Mouse (Mus musculus) urinary bladder, adult 18-20 months (tissue): ENCODE measurements around the gene Kmt5b.

Source experiments
- DNase-seq, 2 experiments: peaks; one replicate each; pipeline ENCODE4 v3.0.0; 2022; ENCODE audit warnings: low spot score in 2 of 2, mixed read lengths in 2 of 2

The Kmt5b gene

DNA sequence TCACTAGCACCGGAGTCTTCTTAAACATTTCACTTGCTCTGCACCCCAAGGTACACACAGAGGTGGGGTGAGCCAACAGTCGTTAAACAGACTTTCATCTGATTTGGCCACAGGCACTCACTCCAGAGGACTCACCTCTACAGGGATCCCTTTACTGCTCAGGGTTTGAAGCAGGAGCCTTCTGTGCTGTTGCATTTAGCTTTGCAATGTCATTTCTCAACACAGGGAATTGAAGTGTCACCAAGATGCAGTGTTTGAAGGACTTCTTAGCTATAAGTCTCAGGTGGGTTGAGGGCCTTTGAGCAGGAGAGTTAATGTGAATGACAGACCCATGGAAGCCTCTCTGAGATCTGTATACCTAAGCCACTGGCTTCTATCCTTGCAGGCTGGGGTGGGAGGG is 76.4 kb downstream of the Kmt5b start:
- DNase-seq: no peak

DNA sequence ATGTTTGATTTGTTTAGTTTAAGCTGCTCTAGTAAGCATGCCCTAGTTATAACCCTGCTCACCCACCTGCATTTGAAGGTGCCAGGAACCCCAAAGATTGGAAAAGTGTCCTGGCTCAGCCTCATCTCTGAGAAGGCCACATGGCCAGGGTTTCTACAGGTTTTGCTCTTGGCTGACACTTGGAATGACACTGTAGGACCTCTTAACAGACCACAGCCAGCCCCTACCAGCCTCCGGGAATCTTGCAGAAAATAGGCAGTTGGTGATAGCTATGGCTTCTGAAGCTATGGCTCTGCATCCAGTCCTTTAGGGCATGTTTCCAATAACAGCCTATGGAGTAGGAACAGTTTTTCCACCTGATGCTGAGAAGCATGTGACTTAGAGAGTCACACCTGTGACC is 77.6 kb downstream of the Kmt5b start:
- DNase-seq: no peak

DNA sequence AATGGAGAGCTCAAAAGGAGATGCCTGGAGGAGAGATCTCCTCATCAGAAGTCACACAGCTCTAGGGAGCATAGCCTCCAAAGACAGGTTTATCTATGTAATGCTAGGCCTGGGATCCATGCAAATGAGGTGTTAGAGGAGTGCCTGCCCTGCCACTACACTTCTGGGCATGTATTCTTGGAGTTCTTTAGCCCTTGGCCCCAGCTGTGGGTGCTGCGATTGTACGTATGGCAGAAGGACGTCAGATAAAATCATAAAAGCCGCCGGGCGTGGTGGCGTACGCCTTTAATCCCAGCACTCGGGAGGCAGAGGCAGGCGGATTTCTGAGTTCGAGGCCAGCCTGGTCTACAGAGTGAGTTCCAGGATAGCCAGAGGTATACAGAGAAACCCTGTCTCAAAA is 78.1 kb downstream of the Kmt5b start:
- no peak for DNase-seq

DNA sequence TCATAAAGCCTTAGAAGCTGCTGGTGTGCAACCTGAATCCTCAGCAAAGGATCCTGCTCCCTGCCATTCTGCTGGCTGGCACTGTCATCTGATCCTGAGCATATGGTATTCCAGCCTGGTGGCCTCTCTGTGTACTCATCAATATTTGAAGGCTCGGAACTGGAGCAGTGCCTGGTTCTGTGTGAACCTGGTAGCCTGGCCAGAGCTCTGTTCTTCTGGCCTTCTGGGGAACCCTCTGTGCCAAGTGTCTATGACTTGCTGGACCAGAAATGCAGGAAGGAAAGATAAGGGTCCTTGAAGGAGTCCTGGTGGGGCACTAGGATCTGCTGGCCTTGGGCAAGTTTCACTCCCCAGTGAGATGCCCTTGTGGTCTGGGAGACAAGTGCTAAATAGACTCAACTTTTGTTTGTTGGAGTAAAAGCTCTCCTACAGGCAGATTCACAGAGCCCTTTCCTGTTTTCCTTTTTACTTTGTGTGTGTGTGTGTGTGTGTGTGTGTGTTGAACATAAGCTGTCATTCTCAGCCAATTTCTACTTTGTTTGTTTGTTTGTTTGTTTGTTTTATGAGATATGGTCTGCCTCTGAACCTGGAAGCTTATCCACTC is 78.7 kb downstream of the Kmt5b start:
- no peak for DNase-seq

DNA sequence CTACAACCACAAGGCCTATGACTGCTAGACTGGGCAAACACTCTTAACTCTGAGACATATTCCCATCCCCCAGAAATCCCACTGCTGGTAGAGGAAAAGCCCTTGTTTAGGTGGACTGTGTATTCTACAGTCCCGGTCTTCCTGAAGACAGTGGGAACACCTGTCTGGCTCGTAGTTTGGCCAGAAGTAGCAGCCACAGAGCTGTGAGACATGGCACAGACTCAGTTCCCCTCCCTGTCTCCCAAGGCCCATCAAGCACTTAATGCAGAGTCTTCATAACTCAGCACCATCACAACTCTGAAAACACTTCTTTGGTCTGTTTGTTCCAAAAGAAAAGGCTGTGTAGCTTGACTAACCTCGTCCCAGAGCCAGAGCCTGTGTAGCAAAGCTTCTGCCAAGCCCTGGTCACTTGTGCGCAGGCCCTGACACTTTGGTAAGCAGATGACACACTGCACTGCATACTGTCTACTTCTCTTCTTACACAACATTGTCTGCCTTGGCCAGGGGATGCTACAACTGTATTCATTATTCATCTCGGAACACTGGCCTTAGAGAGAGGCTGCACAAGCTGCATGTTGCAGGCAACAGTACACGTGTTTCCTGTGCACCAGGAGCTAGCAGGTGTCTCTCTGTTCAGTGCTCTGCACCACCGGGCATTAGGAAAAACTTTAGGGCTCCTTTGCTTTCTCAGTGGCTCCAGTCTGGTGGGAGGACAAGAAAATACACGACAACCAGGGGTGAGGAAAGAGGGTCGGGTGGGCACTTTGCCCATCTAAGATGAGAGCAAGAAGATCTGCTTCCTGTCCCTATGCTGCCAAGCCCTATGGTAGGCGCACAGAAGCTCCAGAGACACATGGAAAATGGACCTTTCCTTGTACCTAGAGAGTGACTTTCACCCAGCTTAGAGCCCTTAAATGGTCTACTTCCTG is 79.7 kb downstream of the Kmt5b start:
- DNase-seq: no peak

DNA sequence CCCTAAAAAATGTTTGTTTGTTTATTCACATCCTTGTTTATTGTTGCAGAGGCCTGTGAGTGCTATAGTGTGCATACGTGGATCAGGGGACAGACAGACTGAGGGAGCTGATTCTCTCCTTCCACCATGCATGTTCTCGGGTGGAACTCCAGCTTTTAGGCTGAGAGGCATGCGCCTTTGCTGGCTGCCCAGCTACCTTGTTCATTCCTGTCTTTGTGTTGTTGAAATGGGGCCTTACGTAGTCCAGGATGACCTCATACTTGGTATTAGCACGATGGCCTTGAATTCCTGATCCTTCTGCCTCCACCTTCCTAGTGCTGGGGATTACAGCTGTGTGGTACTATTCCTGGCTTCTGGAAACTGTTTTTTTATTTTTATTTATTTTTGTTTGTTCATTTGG is 80.5 kb downstream of the Kmt5b start:
- no peak for DNase-seq

DNA sequence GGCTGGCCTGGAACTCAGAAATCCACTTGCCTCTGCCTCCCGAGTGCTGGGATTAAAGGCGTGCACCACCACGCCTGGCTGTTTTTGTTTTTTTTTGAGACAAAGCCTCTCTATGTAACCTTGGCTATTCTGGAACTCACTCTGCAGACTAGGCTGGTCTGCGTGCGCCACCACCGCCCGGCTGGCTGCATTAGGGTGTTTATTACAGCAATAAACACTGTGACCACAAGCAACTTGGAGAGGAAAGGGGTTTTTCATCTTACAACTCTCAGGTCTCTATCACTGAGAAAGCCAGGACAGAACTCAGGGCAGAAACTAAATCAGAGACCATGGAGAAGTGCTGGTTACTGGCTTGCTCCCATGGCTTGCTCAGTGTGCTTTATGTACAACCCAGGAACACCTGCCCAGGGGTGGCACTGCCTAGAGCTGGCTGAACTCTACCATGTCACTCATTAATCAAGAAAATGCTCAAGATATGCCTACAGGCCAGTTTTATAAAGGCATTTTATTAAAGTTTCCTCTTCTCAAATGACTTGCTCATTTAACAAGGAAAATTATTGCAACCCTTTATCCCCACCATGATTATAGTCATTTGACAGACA is 81.1 kb downstream of the Kmt5b start:
- DNase-seq: no peak

DNA sequence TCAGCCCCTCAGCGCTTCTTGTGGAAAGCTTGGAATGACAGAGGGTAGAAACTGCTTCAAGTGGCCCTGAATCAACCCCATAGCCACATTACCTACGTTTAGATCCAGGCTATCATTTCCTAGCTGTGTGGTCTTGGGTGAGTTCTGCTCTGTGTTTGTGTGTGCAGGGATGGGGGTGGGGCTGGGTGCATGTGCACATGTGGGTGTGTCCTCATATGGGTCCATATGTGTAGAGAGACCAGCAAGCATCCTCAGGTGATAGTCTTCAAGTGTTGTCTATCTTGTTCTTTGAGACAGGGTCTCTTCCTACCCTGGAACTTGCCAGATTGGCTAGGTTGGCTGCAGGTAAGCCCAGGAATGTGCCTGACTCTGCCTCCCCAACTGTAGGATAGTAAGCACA is 82.0 kb downstream of the Kmt5b start:
- DNase-seq: no peak

DNA sequence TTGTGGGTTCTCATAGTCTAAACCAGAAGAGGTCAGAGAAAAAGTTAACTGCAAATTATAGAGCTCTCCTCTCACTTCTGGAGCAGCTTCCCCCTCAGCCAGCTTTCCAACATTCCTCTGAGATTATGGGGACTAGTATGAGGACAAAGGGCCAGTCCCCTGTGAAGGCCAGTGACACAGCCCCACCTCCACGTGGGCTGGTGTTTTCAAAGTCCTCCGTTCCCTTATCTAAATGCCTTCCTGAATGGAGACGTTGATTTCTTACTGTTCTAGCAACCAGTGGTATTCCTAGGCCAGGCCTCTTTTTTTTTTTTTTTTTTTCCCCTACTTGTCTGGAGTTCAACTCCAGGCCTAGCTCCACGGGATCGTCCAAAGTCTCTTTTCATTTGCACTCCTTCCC is 82.9 kb downstream of the Kmt5b start:
- no peak for DNase-seq

DNA sequence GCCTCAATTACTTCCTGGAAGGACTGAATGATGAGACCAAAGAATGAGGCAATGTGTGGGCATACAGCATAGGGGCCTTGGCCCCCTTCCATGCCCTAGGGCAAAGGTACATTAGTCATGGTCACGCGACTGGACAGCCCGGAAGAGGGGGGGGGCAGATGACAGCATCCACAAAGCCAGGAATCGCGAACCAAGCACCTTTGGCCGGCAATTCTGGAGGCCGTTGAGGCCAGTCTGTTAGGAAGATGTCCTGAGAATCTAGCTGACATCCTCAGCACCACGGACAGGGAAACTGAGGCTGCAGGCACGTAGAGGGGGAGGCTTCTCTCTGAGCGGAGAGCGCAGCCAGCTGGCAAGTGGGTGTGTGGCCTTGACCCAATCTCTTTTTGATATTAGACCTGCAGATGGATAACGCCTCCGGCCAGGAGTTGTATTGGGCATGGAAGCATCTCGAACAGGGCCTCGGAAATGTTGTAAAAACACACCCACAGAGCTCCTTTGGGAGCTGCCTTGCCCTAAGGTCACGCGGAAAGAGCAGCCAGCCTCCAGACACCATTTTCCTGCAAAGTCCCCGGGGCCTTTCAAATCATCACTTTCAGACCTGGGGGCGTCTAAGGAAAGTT is 83.7 kb downstream of the Kmt5b start:
- DNase-seq: peak; percentile 16 to 41

DNA sequence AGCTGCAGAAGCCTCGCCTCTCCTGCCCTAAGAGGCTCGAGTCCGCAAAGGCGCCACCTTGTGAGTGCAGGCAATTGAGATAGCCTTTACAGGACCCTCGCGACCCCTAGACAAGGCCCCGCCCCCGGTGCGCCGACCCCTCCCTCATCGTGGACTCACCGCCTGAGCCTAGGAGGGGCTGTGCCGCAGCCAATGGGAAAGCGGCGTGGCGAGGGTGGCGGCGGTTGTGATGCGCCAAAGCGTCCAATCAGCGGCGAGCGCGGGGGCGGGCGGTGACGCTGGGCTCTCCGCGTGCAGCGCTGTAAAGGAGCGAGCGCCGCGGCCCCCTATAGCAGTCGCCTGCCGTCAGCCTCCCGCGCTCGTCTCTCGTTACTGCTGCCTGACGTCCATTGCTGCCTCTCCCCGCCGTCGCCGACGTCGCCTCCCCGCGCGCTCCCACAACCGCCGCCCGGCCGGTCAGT is 84.3 kb downstream of the Kmt5b start, which contains the start of gene Chka:
Gene Chka (plus strand): TSS at position 272 of the 461 bp plus-strand sequence.
- DNase-seq: peak; percentile 86 to 93

DNA sequence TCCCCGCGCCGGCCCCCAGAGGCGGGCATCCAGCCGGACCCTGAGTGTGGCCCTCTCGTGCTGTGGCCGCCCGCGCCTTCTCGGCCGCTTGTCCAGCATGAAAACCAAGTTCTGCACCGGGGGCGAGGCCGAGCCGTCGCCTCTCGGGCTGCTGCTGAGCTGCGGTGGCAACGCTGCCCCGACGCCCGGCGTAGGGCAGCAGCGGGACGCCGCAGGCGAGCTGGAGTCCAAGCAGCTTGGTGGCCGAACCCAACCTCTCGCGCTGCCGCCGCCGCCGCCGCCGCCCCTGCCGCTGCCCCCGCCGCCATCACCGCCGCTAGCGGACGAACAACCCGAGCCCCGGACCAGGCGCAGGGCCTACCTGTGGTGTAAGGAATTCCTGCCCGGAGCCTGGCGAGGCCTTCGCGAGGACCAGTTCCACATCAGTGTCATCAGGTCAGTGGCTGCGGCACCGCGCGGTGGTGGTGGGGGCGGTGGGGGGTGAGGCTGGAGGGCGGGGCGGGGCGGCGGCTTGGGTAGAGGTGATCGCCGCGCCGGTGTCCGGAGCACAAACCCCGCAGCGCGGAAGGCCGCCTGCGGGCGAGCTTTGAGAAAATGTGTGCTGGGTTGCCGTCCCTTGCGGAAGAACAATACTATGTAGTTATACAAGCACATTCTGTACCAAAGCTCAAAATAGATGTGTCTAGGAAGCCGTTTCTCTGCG is 84.9 kb downstream of the Kmt5b start:
- peak; percentile 24 to 63 for DNase-seq

DNA sequence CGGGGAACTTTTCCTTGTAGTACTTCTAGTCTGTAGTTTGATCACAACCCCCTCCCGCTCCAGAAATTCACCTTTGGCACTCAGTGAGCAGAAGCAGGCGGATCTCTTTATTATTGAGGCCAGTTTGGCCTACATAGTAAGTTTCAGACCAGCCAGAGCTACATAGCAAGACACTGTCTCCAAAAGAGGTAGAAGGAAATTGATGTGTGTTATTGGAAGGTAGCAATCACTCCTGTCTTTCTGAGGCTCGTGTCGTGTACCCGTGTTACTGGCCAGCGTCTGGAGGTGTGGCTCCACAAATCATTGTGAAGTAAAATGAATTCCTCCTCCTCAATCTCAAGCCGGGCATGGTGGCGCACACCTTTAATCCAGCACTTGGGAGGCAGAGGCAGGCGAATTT is 85.9 kb downstream of the Kmt5b start:
- no peak for DNase-seq

DNA sequence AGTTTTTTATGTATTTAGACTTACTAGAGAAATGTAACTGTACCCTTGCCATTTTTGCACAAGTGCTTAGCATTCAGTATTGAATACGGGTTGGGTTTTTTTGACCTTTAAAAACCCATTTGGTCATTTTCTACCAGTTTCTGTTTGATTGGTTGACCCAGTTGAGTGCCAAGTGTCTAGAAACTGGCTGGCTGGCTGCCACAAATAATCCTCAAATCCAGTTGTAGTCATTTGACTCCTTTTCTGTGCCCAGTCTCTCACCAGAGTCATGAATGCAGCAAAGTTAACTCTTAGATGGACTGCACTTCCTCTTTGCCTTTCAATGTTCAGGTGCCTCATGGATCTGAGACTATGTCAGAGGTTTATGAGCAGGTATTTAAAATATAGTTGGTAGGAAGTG is 86.7 kb downstream of the Kmt5b start:
- no peak for DNase-seq

DNA sequence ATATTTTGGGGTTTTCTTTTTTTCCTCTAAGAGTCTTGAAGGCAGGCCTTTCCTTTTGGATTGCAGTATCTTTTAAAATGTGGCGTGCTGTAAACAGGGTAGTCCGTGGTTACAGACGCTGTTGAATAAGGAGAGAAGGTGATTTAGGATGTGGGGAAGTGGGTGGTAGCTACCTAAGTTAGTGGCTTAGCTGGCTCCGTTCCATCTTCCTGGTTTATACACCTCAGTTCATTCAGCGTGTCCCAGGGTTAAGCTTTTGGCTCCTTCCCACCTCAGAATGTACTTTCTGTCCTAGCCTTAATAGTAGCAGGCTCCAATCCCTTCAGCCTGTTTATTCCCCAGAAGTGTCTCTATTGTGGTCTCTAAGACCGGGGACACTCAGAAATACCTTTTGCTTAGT is 87.9 kb downstream of the Kmt5b start:
- no peak for DNase-seq

DNA sequence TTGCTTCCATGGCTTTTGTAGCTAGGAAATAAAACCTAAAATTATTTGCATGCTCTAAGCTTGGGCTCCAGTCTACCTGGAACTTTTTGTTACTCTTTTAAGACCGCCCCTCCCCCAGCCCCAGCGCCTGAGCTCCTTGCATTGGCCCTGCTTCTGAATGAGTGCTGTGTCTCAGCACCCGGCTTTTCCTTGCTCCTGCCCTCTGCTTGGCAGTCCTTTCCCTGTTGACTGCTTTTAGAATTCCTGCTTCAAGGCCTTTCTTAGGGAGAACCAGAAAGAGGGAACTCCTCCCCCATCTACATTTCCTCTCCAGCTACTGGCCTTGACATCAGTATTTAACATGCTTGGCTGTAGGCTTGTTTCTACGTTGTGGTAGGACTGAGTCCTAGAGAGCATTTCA is 88.4 kb downstream of the Kmt5b start:
- no peak for DNase-seq

DNA sequence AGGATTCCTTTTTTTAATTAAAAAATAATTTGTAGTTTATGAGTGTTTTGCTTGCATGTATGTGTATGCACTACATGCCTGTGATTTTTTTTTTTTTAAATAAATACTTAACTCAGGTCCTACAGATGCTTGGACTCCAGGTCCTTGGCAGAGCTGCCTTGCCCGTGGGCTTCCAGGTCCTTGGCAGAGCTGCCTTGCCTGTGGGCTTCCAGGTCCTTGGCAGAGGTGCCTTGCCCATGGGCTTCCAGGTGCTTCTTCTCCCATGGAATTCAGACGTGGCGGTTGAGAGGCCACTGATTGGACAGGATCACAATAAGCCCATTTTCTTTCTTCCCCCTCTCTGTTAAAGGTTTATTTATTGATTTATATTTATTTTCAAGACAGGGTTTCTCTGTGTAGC is 90.0 kb downstream of the Kmt5b start:
- no peak for DNase-seq

DNA sequence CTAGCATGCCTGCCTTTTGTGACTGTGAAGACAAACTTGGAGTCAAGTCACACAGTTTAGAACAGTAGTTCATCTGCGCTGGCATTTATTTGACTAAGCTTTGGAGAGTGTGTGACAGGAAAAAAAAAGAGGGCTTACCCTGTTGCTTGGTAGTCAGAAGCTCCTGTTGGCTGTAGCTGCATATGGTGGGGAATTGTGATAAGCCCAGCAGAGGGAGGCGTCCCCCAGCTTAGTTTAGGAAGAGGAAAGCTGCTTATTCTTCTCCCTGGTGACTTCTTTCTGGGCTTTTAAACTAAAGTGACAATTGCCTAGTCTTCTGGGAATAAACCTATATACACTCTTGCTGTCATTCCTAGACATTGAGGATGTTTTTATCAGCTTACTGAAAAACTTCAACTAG is 95.5 kb downstream of the Kmt5b start:
- no peak for DNase-seq

DNA sequence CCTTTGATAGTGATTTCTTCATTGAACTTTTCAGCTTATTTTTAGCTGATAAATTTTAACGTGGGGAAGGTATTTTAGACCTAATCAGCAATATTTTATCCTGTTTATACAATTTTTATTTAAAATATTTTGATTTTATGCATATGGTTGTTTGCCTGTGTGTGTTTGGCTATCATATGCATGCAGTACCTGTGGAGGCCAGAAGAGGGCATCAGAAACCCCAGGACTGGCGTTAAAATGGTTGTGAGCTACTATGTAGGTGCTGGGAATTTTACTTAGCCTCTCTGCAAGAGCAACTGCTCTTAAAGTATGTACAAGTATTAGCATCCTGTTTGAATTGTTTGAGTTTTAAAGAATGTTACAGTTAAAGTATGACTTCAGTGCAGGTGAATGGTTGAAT is 97.7 kb downstream of the Kmt5b start:
- no peak for DNase-seq
